Mouse (Mus musculus): ENCODE measurements at regions not wholly inside any gene's neighbourhood (a gene's known extent, or its start where the extent isn't known, plus 50 kb on each side); places are given as distances from the start of the nearest gene placed in this dataset.

GRCm38 (mm10) chr2:48736312-48736711 lies 77.6 kb upstream of the Acvr2a start:
- Histone ChIP-seq H3K36me3 (ENCODE audit: control insufficient read depth, insufficient read depth, low read length) (no peaks in the 10 kb centered on the region), H3K4me2 (ENCODE audit: low read length) (no peak overlapping the region), H3K4me1 (ENCODE audit: control insufficient read depth, insufficient read depth, low read depth, low read length) (no peaks in the 10 kb centered on the region), H3K27ac (ENCODE audit: low read depth, low read length) (no peak overlapping the region), H3K9me3 (ENCODE audit: control insufficient read depth, low read length) (no peaks in the 10 kb centered on the region), H3K9ac (ENCODE audit: low read depth, low read length) (no peak overlapping the region), H3K27me3 (replicated peaks; ENCODE audit: control insufficient read depth, insufficient read depth, low read length) (no peaks in the 10 kb centered on the region), H3K4me3 (ENCODE audit: low read length) (no peak overlapping the region)
- ATAC-seq: no peak
- WGBS: 73% methylated on average over 2 of the region's 2 CpGs

Measured in hindbrain, embryonic 16.5 days (tissue).